ENCODE assay signal across 9 mouse cellular contexts in genomic region chr17:35164218-35164567, GRCm38 (mm10). TPM values are rescaled to one million over a fixed set of nuclear protein-coding genes. Genes with fewer than 3 reads are reported as not detected.
DNase-seq lines count a peak whose midpoint lies in the region; ATAC-seq and TF ChIP-seq lines count a peak whose summit lies in the region.
"Had no signal": no experiment of that assay in that cellular context is flagged by ENCODE, and none has a peak within 500 bp of the region (broad histone marks: within the 10 kb centered on the region; RNA-seq: fewer than 3 reads in every experiment).

No protein-coding gene starts in this region.

- intact Hi-C loops in heart, adult 2 months (cut with DNase I) = loop anchor here (5.0 kb wide), 1 partner anchor 37 kb away; the partner anchor contains the start of gene D17H6S53E

- H3K79me2 ChIP-seq in heart, adult 2 months (replicated peaks; ENCODE audit: control insufficient read depth, insufficient read depth, low read length) = peaks cover 9% of the 10 kb centered on the region; the same call in 1 of the 2 replicates

- H3K4me3 ChIP-seq in heart, adult 2 months = peak overlapping the region; percentile 91
- peak overlapping the region; percentile 100 for H3K4me3 ChIP-seq in ES-Bruce4 (ENCODE audit: low read depth, low read length)
- H3K4me3 ChIP-seq in hindbrain, embryonic 12.5 days = peak overlapping the region; percentile 99
- H3K4me3 ChIP-seq in lung, postnatal 0 days (ENCODE audit: low read depth, low read length) = peak overlapping the region; percentile 97

- H3K9ac ChIP-seq in heart, adult 2 months (ENCODE audit: low read depth, low read length) = peak overlapping the region; percentile 98
- peak overlapping the region; percentile 98 for H3K9ac ChIP-seq in ES-Bruce4 (ENCODE audit: low read depth, poor library complexity, severe bottlenecking)
- H3K9ac ChIP-seq in hindbrain, embryonic 12.5 days = peak overlapping the region; percentile 100
- H3K9ac ChIP-seq in lung, postnatal 0 days (replicated peaks; ENCODE audit: low read depth) = peak overlapping the region; percentile 99

- ATAC-seq in hindbrain, embryonic 12.5 days (ENCODE audit: low FRiP score) = no peak
- no peak for ATAC-seq in lung, postnatal 0 days
- no peak for ATAC-seq in megakaryocyte-erythroid progenitor cell, adult 5-6 weeks (replicated peaks; ENCODE audit: low FRiP score, low TSS enrichment, poor library complexity, severe bottlenecking)

- peaks cover 18% of the 10 kb centered on the region for H3K36me3 ChIP-seq in heart, adult 2 months (ENCODE audit: control insufficient read depth, insufficient read depth, low read length)
- peaks cover 35% of the 10 kb centered on the region for H3K36me3 ChIP-seq in ES-Bruce4 (ENCODE audit: control insufficient read depth, insufficient read depth, low read length, poor library complexity, severe bottlenecking)
- H3K36me3 ChIP-seq in hindbrain, embryonic 12.5 days = peaks cover 29% of the 10 kb centered on the region
- peaks cover 26% of the 10 kb centered on the region for H3K36me3 ChIP-seq in lung, postnatal 0 days (ENCODE audit: insufficient read depth, low read length)

- H3K27ac ChIP-seq in heart, adult 2 months = peak overlapping the region; percentile 96
- peak overlapping the region; percentile 24 for H3K27ac ChIP-seq in ES-Bruce4 (ENCODE audit: insufficient read depth, low read length)
- peak overlapping the region; percentile 98 for H3K27ac ChIP-seq in hindbrain, embryonic 12.5 days
- peak overlapping the region; percentile 97 for H3K27ac ChIP-seq in lung, postnatal 0 days (ENCODE audit: low read length)

- DNase-seq in heart, adult 2 months = no peak
- DNase-seq in heart, adult 8-10 months (ENCODE audit: low spot score) = no peak
- DNase-seq in lung, postnatal 0 days (ENCODE audit: low spot score) = peak; percentile 48
- no peak for DNase-seq in right cerebral cortex, adult 18-20 months
- DNase-seq in Muller cell, postnatal 12 days (ENCODE audit: inconsistent ontology term) = no peak

- WGBS in heart, adult 2 months = 0% methylated on average over 25 of the region's 28 CpGs
- WGBS in hindbrain, embryonic 12.5 days = under 1% methylated on average over 24 of the region's 28 CpGs
- WGBS in lung, postnatal 0 days = 0% methylated on average over 14 of the region's 28 CpGs

- TF ChIP-seq EP300 in heart, adult 2 months (IDR thresholded peaks at IDR 0.05; ENCODE audit: insufficient read depth, low read depth, low read length) = no peak
- TF ChIP-seq EP300 in ES-Bruce4 (IDR thresholded peaks at IDR 0.05; ENCODE audit: insufficient read depth, low read depth, low read length) = no peak
- TF ChIP-seq EP300 in lung, postnatal 0 days (IDR thresholded peaks at IDR 0.05) = no peak

- no peak for TF ChIP-seq POLR2A in heart, adult 2 months (IDR thresholded peaks at IDR 0.05; ENCODE audit: insufficient read depth, low read depth, low read length)
- TF ChIP-seq POLR2A in ES-Bruce4 (IDR thresholded peaks at IDR 0.05; ENCODE audit: insufficient read depth, low read length) = no peak

- no peak for TF ChIP-seq CTCF in heart, adult 2 months (IDR thresholded peaks at IDR 0.05)
- TF ChIP-seq CTCF in ES-Bruce4 (IDR thresholded peaks at IDR 0.05; ENCODE audit: low read depth, low read length) = no peak
- no peak for TF ChIP-seq CTCF in lung, postnatal 0 days (IDR thresholded peaks at IDR 0.05)

- peaks cover 14% of the 10 kb centered on the region for H3K4me1 ChIP-seq in heart, adult 2 months (ENCODE audit: control insufficient read depth, insufficient read depth, low read length)
- H3K4me1 ChIP-seq in ES-Bruce4 (ENCODE audit: control insufficient read depth, insufficient read depth, low read length) = no peaks in the 10 kb centered on the region
- H3K4me1 ChIP-seq in hindbrain, embryonic 12.5 days = peaks cover 33% of the 10 kb centered on the region
- peaks cover 12% of the 10 kb centered on the region for H3K4me1 ChIP-seq in lung, postnatal 0 days (ENCODE audit: insufficient read depth, low read depth, low read length)

- no peaks in the 10 kb centered on the region for H3K9me3 ChIP-seq in ES-Bruce4 (replicated peaks; ENCODE audit: control insufficient read depth, insufficient read depth, low read length, poor library complexity, severe bottlenecking)
- H3K9me3 ChIP-seq in hindbrain, embryonic 12.5 days (replicated peaks) = no peaks in the 10 kb centered on the region
- no peaks in the 10 kb centered on the region for H3K9me3 ChIP-seq in lung, postnatal 0 days (ENCODE audit: low read length)

- H3K4me2 ChIP-seq in hindbrain, embryonic 12.5 days (replicated peaks) = peak overlapping the region; percentile 93
- H3K4me2 ChIP-seq in lung, postnatal 0 days (replicated peaks; ENCODE audit: low read depth, low read length) = peak overlapping the region; percentile 71

- H3K27me3 ChIP-seq in heart, adult 2 months (ENCODE audit: control insufficient read depth, insufficient read depth, low read length) = no peaks in the 10 kb centered on the region
- H3K27me3 ChIP-seq in ES-Bruce4 (ENCODE audit: control insufficient read depth, insufficient read depth, low read length, poor library complexity, severe bottlenecking) = no peaks in the 10 kb centered on the region
- no peaks in the 10 kb centered on the region for H3K27me3 ChIP-seq in hindbrain, embryonic 12.5 days
- H3K27me3 ChIP-seq in lung, postnatal 0 days (replicated peaks; ENCODE audit: insufficient read depth, low read length) = no peaks in the 10 kb centered on the region

RNA-seq across cellular contexts. Expression of gene Prrc2a, which starts 0.5 kb away (rescaled TPM):
- total RNA-seq in heart, adult 2 months (2021) = 100 to 1,000 TPM; 132 to 139 TPM
- polyA plus RNA-seq in heart, adult 2 months (2012; rRNA removed) = 183 and 197 TPM in 2 replicates
- total RNA-seq in heart, adult 8-10 months (2022) = 100 to 1,000 TPM; 130 to 143 (median 140) TPM
- 236 and 256 TPM in 2 replicates for polyA plus RNA-seq in ES-Bruce4 (2011; ENCODE audit: insufficient read depth, insufficient read length, low read depth, missing spikeins)
- 206 and 213 TPM in 2 replicates for polyA plus RNA-seq in hindbrain, embryonic 12.5 days (2016; fragmentation: Nextera tagmentation; extraction: Ambion mirVana)
- 74.1 and 86.0 TPM in 2 replicates for polyA plus RNA-seq in lung, postnatal 0 days (2015; fragmentation: Nextera tagmentation; extraction: Ambion mirVana)
- 392 and 430 TPM in 2 replicates for total RNA-seq in megakaryocyte-erythroid progenitor cell, adult 5-6 weeks (2014; fragmentation: Nextera tagmentation)
- 44.9 and 47.1 TPM in 2 replicates for total RNA-seq in megakaryocyte-erythroid progenitor cell, adult 5-6 weeks (2017)

RNA-seq across cellular contexts. Expression of gene Aif1, which starts 11.7 kb away (rescaled TPM):
- total RNA-seq in heart, adult 2 months (2021) = 1 to 10 TPM; 2.9 to 3.9 TPM
- polyA plus RNA-seq in heart, adult 2 months (2012; rRNA removed) = 1.5 and 2.0 TPM in 2 replicates
- 1 to 10 TPM; 1.9 to 3.3 (median 2.4) TPM for total RNA-seq in heart, adult 8-10 months (2022)
- polyA plus RNA-seq in ES-Bruce4 (2011; ENCODE audit: insufficient read depth, insufficient read length, low read depth, missing spikeins) = 2.1 TPM in 1 of 2 replicates, not detected in the other
- polyA plus RNA-seq in hindbrain, embryonic 12.5 days (2016; fragmentation: Nextera tagmentation; extraction: Ambion mirVana) = 7.8 and 7.9 TPM in 2 replicates
- 9.9 and 10.3 TPM in 2 replicates for polyA plus RNA-seq in lung, postnatal 0 days (2015; fragmentation: Nextera tagmentation; extraction: Ambion mirVana)
- total RNA-seq in megakaryocyte-erythroid progenitor cell, adult 5-6 weeks (2014; fragmentation: Nextera tagmentation) = not detected in 2 replicates
- total RNA-seq in megakaryocyte-erythroid progenitor cell, adult 5-6 weeks (2017) = 7.4 TPM in 1 of 2 replicates, not detected in the other
- total RNA-seq: hematopoietic stem cell, adult 5-6 weeks had no signal

RNA-seq across cellular contexts. Expression of gene Lst1, which starts 24.0 kb away (rescaled TPM):
- total RNA-seq in heart, adult 2 months (2021) = 1 to 10 TPM; 4.1 to 4.5 TPM
- polyA plus RNA-seq in heart, adult 2 months (2012; rRNA removed) = 7.2 and 11.3 TPM in 2 replicates
- total RNA-seq in heart, adult 8-10 months (2022) = 1 to 10 TPM; 1.8 to 3.6 (median 2.6) TPM
- 2.3 and 2.5 TPM in 2 replicates for polyA plus RNA-seq in ES-Bruce4 (2011; ENCODE audit: insufficient read depth, insufficient read length, low read depth, missing spikeins)
- polyA plus RNA-seq in hindbrain, embryonic 12.5 days (2016; fragmentation: Nextera tagmentation; extraction: Ambion mirVana) = 6.1 and 6.9 TPM in 2 replicates
- polyA plus RNA-seq in lung, postnatal 0 days (2015; fragmentation: Nextera tagmentation; extraction: Ambion mirVana) = 24.8 and 27.5 TPM in 2 replicates
- not detected in 2 replicates for total RNA-seq in megakaryocyte-erythroid progenitor cell, adult 5-6 weeks (2014; fragmentation: Nextera tagmentation)
- total RNA-seq in megakaryocyte-erythroid progenitor cell, adult 5-6 weeks (2017) = 15.8 TPM in 1 of 2 replicates, not detected in the other

RNA-seq across cellular contexts. Expression of gene Bag6, which starts 29.2 kb away (rescaled TPM):
- 100 to 1,000 TPM; 216 to 252 TPM for total RNA-seq in heart, adult 2 months (2021)
- polyA plus RNA-seq in heart, adult 2 months (2012; rRNA removed) = 140 and 150 TPM in 2 replicates
- 100 to 1,000 TPM; 233 to 266 (median 242) TPM for total RNA-seq in heart, adult 8-10 months (2022)
- 231 and 262 TPM in 2 replicates for polyA plus RNA-seq in ES-Bruce4 (2011; ENCODE audit: insufficient read depth, insufficient read length, low read depth, missing spikeins)
- 87.9 and 88.3 TPM in 2 replicates for polyA plus RNA-seq in hindbrain, embryonic 12.5 days (2016; fragmentation: Nextera tagmentation; extraction: Ambion mirVana)
- polyA plus RNA-seq in lung, postnatal 0 days (2015; fragmentation: Nextera tagmentation; extraction: Ambion mirVana) = 34.8 and 35.8 TPM in 2 replicates
- total RNA-seq in megakaryocyte-erythroid progenitor cell, adult 5-6 weeks (2014; fragmentation: Nextera tagmentation) = 158 TPM in 2 replicates
- total RNA-seq in megakaryocyte-erythroid progenitor cell, adult 5-6 weeks (2017) = 63.3 and 105 TPM in 2 replicates

RNA-seq across cellular contexts. Expression of gene Ltb, which starts 30.0 kb away (rescaled TPM):
- 1 to 10 TPM; 1.3 TPM for total RNA-seq in heart, adult 2 months (2021)
- polyA plus RNA-seq in heart, adult 2 months (2012; rRNA removed) = 2.0 and 5.2 TPM in 2 replicates
- total RNA-seq in heart, adult 8-10 months (2022) = 1 to 10 TPM in 1 of 4 experiments, under 1 TPM in 3; 0.69 to 1.6 (median 0.80) TPM
- polyA plus RNA-seq in ES-Bruce4 (2011; ENCODE audit: insufficient read depth, insufficient read length, low read depth, missing spikeins) = 10.7 and 14.2 TPM in 2 replicates
- 0.54 and 0.81 TPM in 2 replicates for polyA plus RNA-seq in hindbrain, embryonic 12.5 days (2016; fragmentation: Nextera tagmentation; extraction: Ambion mirVana)
- polyA plus RNA-seq in lung, postnatal 0 days (2015; fragmentation: Nextera tagmentation; extraction: Ambion mirVana) = 2.3 and 3.0 TPM in 2 replicates
- 5.5 and 12.6 TPM in 2 replicates for total RNA-seq in megakaryocyte-erythroid progenitor cell, adult 5-6 weeks (2014; fragmentation: Nextera tagmentation)
- total RNA-seq in megakaryocyte-erythroid progenitor cell, adult 5-6 weeks (2017) = 1.3 TPM in 1 of 2 replicates, not detected in the other

Comparison
In these comparisons a context has a peak if more than half of its experiments do, and no peak if none do; other contexts are left out.
1. H3K27ac ChIP-seq: peak in every context shown above with its lines; median percentile 98 in hindbrain, embryonic 12.5 days; 97 in lung, postnatal 0 days; 96 in heart, adult 2 months; 24 in ES-Bruce4.